Mouse (Mus musculus) CH12.LX (cell line): Measurements from ENCODE around the gene Mpl. TPM values are rescaled to one million over a fixed set of nuclear protein-coding genes. Genes with fewer than 3 reads are reported as not detected.

Source experiments
- DNase-seq: peaks from one replicate; pipeline ENCODE4 v3.0.0-alpha.2; 2013; ENCODE audit errors: extremely low read depth
- H3K27ac ChIP-seq: 2 replicates; pipeline ENCODE4 v1.5.1; 2012; ENCODE audit warnings: low read depth, mild to moderate bottlenecking, control low read depth, moderate library complexity; ENCODE audit not compliant: insufficient read depth
- H3K27me3 ChIP-seq: replicated peaks from 2 replicates; pipeline ENCODE3; 2012; ENCODE audit warnings: inconsistent platforms
- H3K36me3 ChIP-seq, 2 experiments: replicated peaks in 1 of 2; 2 replicates each; pipeline versions ENCODE3 to v1.6.1; 2012; ENCODE audit warnings: inconsistent platforms in 1 of 2, low read length in 1 of 2, mild to moderate bottlenecking in 1 of 2, mixed read lengths in 1 of 2, moderate library complexity in 1 of 2; ENCODE audit not compliant: control insufficient read depth in 1 of 2, insufficient read depth in 1 of 2
- H3K4me1 ChIP-seq, 2 experiments: 2 replicates each; pipeline ENCODE4 v1.6.1; 2012; ENCODE audit warnings: inconsistent platforms in 1 of 2, moderate library complexity in 1 of 2; ENCODE audit not compliant: insufficient read depth in 2 of 2, control insufficient read depth in 1 of 2
- H3K4me2 ChIP-seq: 2 replicates; pipeline ENCODE4 v1.6.1; 2012; ENCODE audit warnings: low read depth, mild to moderate bottlenecking, control low read depth; ENCODE audit not compliant: poor library complexity, insufficient read depth, severe bottlenecking
- H3K4me3 ChIP-seq, 3 experiments: fragments of 150-350 bp in 1 of 3; sonication (generic) in 1 of 3; replicated peaks in 1 of 3; 2 replicates each; pipeline versions ENCODE3 to v1.5.1; 2011 to 2012; ENCODE audit warnings: low read depth in 2 of 3, low read length in 2 of 3, mild to moderate bottlenecking in 2 of 3, moderate library complexity in 2 of 3, control low read depth in 1 of 3, improper control_type of control experiment in 1 of 3, inconsistent platforms in 1 of 3, mixed read lengths in 1 of 3; ENCODE audit not compliant: poor library complexity in 1 of 3
- H3K79me2 ChIP-seq: replicated peaks from 2 replicates; pipeline ENCODE4 v1.6.1; 2012; ENCODE audit warnings: mild to moderate bottlenecking, moderate library complexity; ENCODE audit not compliant: control insufficient read depth, poor library complexity, insufficient read depth, severe bottlenecking; ENCODE audit errors: extremely low read depth
- H3K9ac ChIP-seq: 2 replicates; pipeline ENCODE4 v1.6.1; 2012; ENCODE audit warnings: low read depth, mild to moderate bottlenecking, control low read depth, moderate library complexity; ENCODE audit not compliant: insufficient read depth
- H3K9me3 ChIP-seq: replicated peaks from 2 replicates; pipeline ENCODE3; 2012; ENCODE audit warnings: low read length, inconsistent platforms, mixed read lengths
- BHLHE40 ChIP-seq: IDR thresholded peaks from 2 replicates; pipeline ENCODE4 v1.6.1; 2011; ENCODE audit warnings: mild to moderate bottlenecking, low read depth, low read length, improper control_type of control experiment
- CHD1 ChIP-seq: IDR thresholded peaks from 2 replicates; pipeline ENCODE4 v1.6.1; 2012; ENCODE audit warnings: low read depth, low read length, improper control_type of control experiment, inconsistent platforms
- ETS1 ChIP-seq: conservative IDR thresholded peaks from 2 replicates; pipeline ENCODE4 v1.6.1; 2012; ENCODE audit warnings: low read depth, mild to moderate bottlenecking, inconsistent platforms, low read length, improper control_type of control experiment, moderate library complexity
- GABPA ChIP-seq: IDR thresholded peaks from 2 replicates; pipeline ENCODE4 v1.6.1; 2012; ENCODE audit warnings: low read depth, low read length, improper control_type of control experiment, inconsistent platforms; ENCODE audit not compliant: insufficient replicate concordance
- IRF4 ChIP-seq: IDR thresholded peaks from 2 replicates; pipeline ENCODE4 v1.6.1; 2014; ENCODE audit warnings: low read depth, mild to moderate bottlenecking, inconsistent platforms, low read length, improper control_type of control experiment
- MAZ ChIP-seq: IDR thresholded peaks from 2 replicates; pipeline ENCODE4 v1.6.1; 2012; ENCODE audit warnings: low read depth, mild to moderate bottlenecking, inconsistent platforms, low read length, improper control_type of control experiment, moderate library complexity
- MEF2A ChIP-seq: IDR thresholded peaks from 2 replicates; pipeline ENCODE4 v1.6.1; 2014; ENCODE audit warnings: low read depth, mild to moderate bottlenecking, inconsistent platforms, low read length, improper control_type of control experiment, borderline replicate concordance
- MXI1 ChIP-seq: IDR thresholded peaks from 2 replicates; pipeline ENCODE4 v1.6.1; 2011; ENCODE audit warnings: mild to moderate bottlenecking, low read depth, low read length, improper control_type of control experiment
- MYC ChIP-seq: IDR thresholded peaks from 2 replicates; pipeline ENCODE4 v1.6.1; 2011; ENCODE audit warnings: low read depth, mild to moderate bottlenecking, improper control_type of control experiment, low read length
- NELFE ChIP-seq: IDR thresholded peaks from 2 replicates; pipeline ENCODE4 v1.6.1; 2011; ENCODE audit warnings: low read depth, low read length, improper control_type of control experiment
- NRF1 ChIP-seq: IDR thresholded peaks from 2 replicates; pipeline ENCODE4 v1.6.1; 2014; ENCODE audit warnings: low read depth, mild to moderate bottlenecking, inconsistent platforms, low read length, improper control_type of control experiment, moderate library complexity
- PAX5 ChIP-seq: IDR thresholded peaks from 2 replicates; pipeline ENCODE4 v1.6.1; 2012; ENCODE audit warnings: low read length, inconsistent platforms, mixed read lengths
- POLR2A ChIP-seq: IDR thresholded peaks from 2 replicates; pipeline ENCODE4 v1.6.1; 2011; ENCODE audit warnings: low read depth, mild to moderate bottlenecking, improper control_type of control experiment, low read length
- POLR2AphosphoS2 ChIP-seq: IDR thresholded peaks from 2 replicates; pipeline ENCODE4 v1.6.1; 2011; ENCODE audit warnings: low read depth, low read length, improper control_type of control experiment
- RAD21 ChIP-seq: IDR thresholded peaks from 2 replicates; pipeline ENCODE4 v1.6.1; 2011; ENCODE audit warnings: low read depth, mild to moderate bottlenecking, low read length, improper control_type of control experiment, moderate library complexity
- RCOR1 ChIP-seq: conservative IDR thresholded peaks from 2 replicates; pipeline ENCODE4 v1.6.1; 2012; ENCODE audit warnings: low read depth, mild to moderate bottlenecking, inconsistent platforms, low read length, improper control_type of control experiment
- SMC3 ChIP-seq: IDR thresholded peaks from 2 replicates; pipeline ENCODE4 v1.6.1; 2011; ENCODE audit warnings: low read depth, low read length, improper control_type of control experiment
- TBP ChIP-seq: conservative IDR thresholded peaks from 2 replicates; pipeline ENCODE4 v1.6.1; 2011; ENCODE audit warnings: low read depth, low read length, improper control_type of control experiment
- ZKSCAN1 ChIP-seq: IDR thresholded peaks from 2 replicates; pipeline ENCODE4 v1.6.1; 2012; ENCODE audit warnings: low read depth, inconsistent platforms, low read length, improper control_type of control experiment, borderline replicate concordance
- dilution Hi-C: fragments of 300-500 bp; cut with MboI; formaldehyde crosslinking; loops from 2 replicates; pipeline ENCODE4 v1.14.3; 2020; ENCODE audit warnings: low sequenced_read_pairs; ENCODE audit not compliant: extremely low pct_unique_long_range_greater_than_20kb, extremely low pct_ligation_motif_present
- in situ Hi-C: fragments of 300-500 bp; cut with MboI; formaldehyde crosslinking; loops from 3 replicates; pipeline ENCODE4 v1.14.3; 2019; ENCODE audit warnings: low sequenced_read_pairs, low pct_ligation_motif_present, low pct_unique_long_range_greater_than_20kb, mixed read lengths
- polyA plus RNA-seq: library from polyadenylated mRNA; unstranded; fragments of >175 nt; gene quantifications from 2 replicates; pipeline ENCODE4 v1.2.1, GENCODE M21; 2012; ENCODE audit warnings: low read depth; ENCODE audit not compliant: insufficient read length
- total RNA-seq, 2 experiments: library from RNA; depleted of rRNA; stranded (reverse); fragments of 300-350 nt in 1 of 2; fragments of >200 nt in 1 of 2; gene quantifications; 2 replicates each; pipeline ENCODE4 v1.2.3; 2012 to 2014

Mpl gene
- total and polyA plus RNA-seq, 3 experiments: not detected

DNA sequence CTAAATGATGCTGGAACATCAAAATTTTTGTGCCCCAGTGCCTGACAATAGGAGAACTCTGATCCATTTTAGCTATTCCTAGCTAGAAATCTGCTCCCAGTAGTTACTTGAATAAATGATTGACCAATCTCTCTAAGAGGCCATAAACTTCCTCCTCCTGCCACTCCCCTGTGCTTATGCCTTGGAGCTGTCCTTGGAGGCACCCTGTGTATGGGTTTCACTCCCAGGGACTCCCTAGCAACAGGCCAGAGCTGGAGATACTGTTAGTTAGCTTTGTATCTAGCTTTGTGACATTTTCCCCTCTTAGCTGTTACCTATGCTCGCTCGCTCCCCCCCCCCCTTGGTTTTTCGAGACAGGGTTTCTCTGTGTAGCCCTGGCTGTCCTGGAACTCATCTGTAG lies 35.9 kb downstream of the Mpl start:
- TF ChIP-seq TBP (no peak), GABPA (no peak), MEF2A (no peak), SMC3 (no peak), MYC (no peak), NELFE (no peak), ETS1 (no peak), NRF1 (no peak), RCOR1 (no peak), RAD21 (no peak), BHLHE40 (no peak)
- TF ChIP-seq, all 38 proteins: peak for 0
- H3K27me3 ChIP-seq: no peaks in the 10 kb centered on the region
- H3K4me3 ChIP-seq: no peak overlapping the region
- H3K79me2 ChIP-seq: no peaks in the 10 kb centered on the region
- H3K27ac ChIP-seq: no peak overlapping the region
- no peak overlapping the region for H3K9ac ChIP-seq
- dilution Hi-C loops (no loop called here), in situ Hi-C loops (no loop called here)
- no peaks in the 10 kb centered on the region for H3K9me3 ChIP-seq
- no peak overlapping the region for H3K4me2 ChIP-seq
- H3K4me1 ChIP-seq: peaks cover 0 to 7% of the 10 kb centered on the region in 2 experiments; a peak in 1 of 4 replicates
- H3K36me3 ChIP-seq: peaks cover 25 to 45% of the 10 kb centered on the region in 2 experiments
- DNase-seq: no peak

DNA sequence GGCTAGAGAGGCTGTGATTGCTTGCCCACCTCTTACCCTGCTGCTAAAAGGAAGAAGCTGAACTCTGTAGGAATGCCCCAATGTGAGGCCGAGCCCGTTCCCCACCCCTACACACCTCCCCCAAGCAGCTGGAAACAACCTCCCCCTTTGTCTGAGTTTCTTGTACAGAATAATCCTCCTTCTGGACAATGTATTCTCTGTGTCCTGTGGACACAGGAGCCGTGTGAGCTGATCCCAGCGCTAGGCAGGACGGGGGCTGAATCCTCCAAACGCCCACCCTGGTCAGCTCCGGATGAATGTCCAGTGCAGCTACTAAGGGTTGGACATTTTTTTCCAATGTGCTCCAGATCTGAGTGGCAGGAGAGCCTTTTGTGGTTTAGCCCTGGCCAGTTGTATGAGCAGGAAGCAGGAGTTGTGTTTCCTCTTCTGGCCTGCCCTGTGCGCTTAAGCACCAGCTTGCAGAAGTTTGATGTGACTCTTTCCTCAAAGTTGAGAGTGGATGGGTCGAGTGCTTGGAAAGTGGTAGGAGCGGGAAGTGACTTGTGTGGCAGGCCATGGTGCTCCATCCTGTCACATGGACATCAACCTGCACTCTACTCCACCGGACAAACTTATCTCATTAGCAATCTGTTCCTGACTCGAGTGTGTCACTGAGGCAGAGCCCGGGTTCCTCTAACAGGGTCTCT lies 40.1 kb downstream of the Mpl start:
- H3K27ac ChIP-seq: no peak overlapping the region
- peaks cover 63 to 83% of the 10 kb centered on the region in 2 experiments for H3K36me3 ChIP-seq
- no peak overlapping the region for H3K4me3 ChIP-seq
- H3K79me2 ChIP-seq: no peaks in the 10 kb centered on the region
- DNase-seq: no peak
- TF ChIP-seq POLR2AphosphoS2 (no peak), CHD1 (no peak), MAZ (no peak)
- no peaks in the 10 kb centered on the region for H3K4me1 ChIP-seq
- in situ Hi-C loops: no loop called here
- H3K27me3 ChIP-seq: no peaks in the 10 kb centered on the region
- no peaks in the 10 kb centered on the region for H3K9me3 ChIP-seq
- dilution Hi-C loops: no loop called here
- H3K9ac ChIP-seq: no peak overlapping the region
- no peak overlapping the region for H3K4me2 ChIP-seq

GRCm38 (mm10) chr4:118416329-118416728 lies 41.0 kb downstream of the Mpl start:
- DNase-seq: no peak
- H3K27me3 ChIP-seq: no peaks in the 10 kb centered on the region
- dilution Hi-C loops (no loop called here), in situ Hi-C loops (no loop called here)
- no peak overlapping the region for H3K9ac ChIP-seq
- H3K4me2 ChIP-seq: no peak overlapping the region
- no peak overlapping the region for H3K27ac ChIP-seq
- peaks cover 71 to 88% of the 10 kb centered on the region in 2 experiments for H3K36me3 ChIP-seq
- no peaks in the 10 kb centered on the region for H3K4me1 ChIP-seq
- no peaks in the 10 kb centered on the region for H3K79me2 ChIP-seq
- H3K4me3 ChIP-seq: no peak overlapping the region
- TF ChIP-seq PAX5: no peak
- no peak for TF ChIP-seq POLR2A
- no peak for TF ChIP-seq ZKSCAN1
- TF ChIP-seq IRF4: no peak
- TF ChIP-seq POLR2AphosphoS2: no peak
- TF ChIP-seq MXI1: no peak
- H3K9me3 ChIP-seq: no peaks in the 10 kb centered on the region
